Mouse (Mus musculus) hindbrain, embryonic 11.5 days (tissue): ENCODE measurements at regions not wholly inside any gene's neighbourhood (a gene's known extent, or its start where the extent isn't known, plus 50 kb on each side); places are given as distances from the start of the nearest gene placed in this dataset.

Experiments used
- ATAC-seq: fragments of 200-750 bp; cut with Nextera tagmentation; 2 replicates; pipeline ENCODE4 v1.8.0; 2017; ENCODE audit warnings: mild to moderate bottlenecking, moderate TSS enrichment, moderate library complexity; ENCODE audit not compliant: low FRiP score
- DNase-seq: peaks from one replicate; pipeline ENCODE4 v3.0.0-alpha.2; 2015; ENCODE audit warnings: low spot score
- H3K27ac ChIP-seq: fragments of 300-500 bp; sonication (generic); 2 replicates; pipeline ENCODE4 v1.5.1; 2014; ENCODE audit warnings: mild to moderate bottlenecking, low read depth, low read length
- H3K27me3 ChIP-seq: fragments of 300-500 bp; sonication (generic); 2 replicates; pipeline ENCODE4 v1.6.1; 2014; ENCODE audit warnings: mild to moderate bottlenecking, low read length, moderate library complexity, mixed read lengths; ENCODE audit not compliant: control insufficient read depth, insufficient read depth
- H3K36me3 ChIP-seq: fragments of 300-500 bp; sonication (generic); 2 replicates; pipeline ENCODE4 v1.6.1; 2014; ENCODE audit warnings: mild to moderate bottlenecking, low read length, moderate library complexity, mixed read lengths; ENCODE audit not compliant: control insufficient read depth, insufficient read depth
- H3K4me1 ChIP-seq: fragments of 300-500 bp; sonication (generic); replicated peaks from 2 replicates; pipeline ENCODE4 v1.6.1; 2014; ENCODE audit warnings: low read length, mixed read lengths; ENCODE audit not compliant: control insufficient read depth, insufficient read depth
- H3K4me2 ChIP-seq: fragments of 300-500 bp; sonication (generic); replicated peaks from 2 replicates; pipeline ENCODE4 v1.6.1; 2014; ENCODE audit warnings: mild to moderate bottlenecking, low read depth, low read length
- H3K4me3 ChIP-seq: fragments of 300-500 bp; sonication (generic); 2 replicates; pipeline ENCODE4 v1.5.1; 2014; ENCODE audit warnings: low read depth, low read length
- H3K9ac ChIP-seq: fragments of 300-500 bp; sonication (generic); 2 replicates; pipeline ENCODE4 v1.6.1; 2014; ENCODE audit warnings: low read depth, low read length
- H3K9me3 ChIP-seq: fragments of 300-500 bp; sonication (generic); 2 replicates; pipeline ENCODE4 v1.6.1; 2016; ENCODE audit warnings: low read length; ENCODE audit not compliant: control insufficient read depth
- WGBS: fragments of 180-500 bp; shearing (Covaris S2); extraction: QIAGEN DNeasy Blood & Tissue Kit; methylation state at CpG from one replicate; pipeline ENCODE4 v1.1.7; 2014; 5-methylcytosine and 5-hydroxymethylcytosine counted together

DNA sequence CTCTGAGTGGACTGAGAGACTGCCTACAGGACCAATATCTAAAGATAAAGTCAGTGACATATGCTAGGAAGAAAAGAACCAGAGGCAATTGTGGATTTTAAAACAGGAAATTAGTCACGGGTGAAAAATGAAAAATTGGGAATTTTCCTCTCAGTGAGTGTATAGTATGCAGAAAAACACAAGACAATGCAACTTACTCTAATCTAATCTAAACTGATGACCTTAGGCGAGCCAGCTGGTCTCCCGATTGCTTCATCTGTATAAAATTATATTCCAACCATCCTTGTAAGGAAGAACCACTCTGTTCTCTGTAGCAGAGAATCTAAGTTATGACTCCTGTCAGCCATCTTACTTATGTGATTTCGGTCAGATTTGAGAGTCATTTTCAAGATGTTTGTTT is 234.4 kb upstream of the Nt5e start:
- Histone ChIP-seq H3K27ac (no peak overlapping the region), H3K9ac (no peak overlapping the region), H3K4me1 (no peaks in the 10 kb centered on the region), H3K36me3 (no peaks in the 10 kb centered on the region), H3K4me3 (no peak overlapping the region), H3K9me3 (no peaks in the 10 kb centered on the region), H3K4me2 (no peak overlapping the region), H3K27me3 (no peaks in the 10 kb centered on the region)
- DNase-seq: no peak
- ATAC-seq: no peak
- WGBS: 87% methylated on average over 4 of the region's 4 CpGs

DNA sequence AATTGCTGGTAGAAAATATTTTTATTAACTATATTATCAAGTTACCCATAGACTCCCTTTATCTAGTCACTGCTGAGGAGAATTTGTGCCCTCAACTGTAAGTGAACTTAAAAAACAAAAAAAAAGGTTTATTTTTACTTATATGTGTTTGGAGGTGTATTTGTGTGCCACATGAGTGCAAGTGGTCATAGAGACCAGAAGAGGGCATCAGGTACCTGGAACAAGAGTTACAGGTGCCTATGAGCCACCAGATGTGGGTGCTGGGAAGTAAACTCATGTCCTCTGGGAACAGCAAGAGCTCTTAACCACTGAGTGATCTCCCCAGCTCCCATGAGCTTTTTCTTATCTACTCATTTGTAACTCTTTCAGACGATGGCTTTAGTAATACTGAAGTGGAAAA is 213.9 kb upstream of the Nt5e start:
- ATAC-seq (no peak), DNase-seq (no peak)
- Histone ChIP-seq H3K4me3 (no peak overlapping the region), H3K4me1 (no peaks in the 10 kb centered on the region), H3K36me3 (no peaks in the 10 kb centered on the region), H3K9ac (no peak overlapping the region), H3K9me3 (no peaks in the 10 kb centered on the region), H3K27me3 (no peaks in the 10 kb centered on the region), H3K27ac (no peak overlapping the region), H3K4me2 (no peak overlapping the region)
- 57% methylated on average over 1 of the region's 1 CpGs for WGBS

DNA sequence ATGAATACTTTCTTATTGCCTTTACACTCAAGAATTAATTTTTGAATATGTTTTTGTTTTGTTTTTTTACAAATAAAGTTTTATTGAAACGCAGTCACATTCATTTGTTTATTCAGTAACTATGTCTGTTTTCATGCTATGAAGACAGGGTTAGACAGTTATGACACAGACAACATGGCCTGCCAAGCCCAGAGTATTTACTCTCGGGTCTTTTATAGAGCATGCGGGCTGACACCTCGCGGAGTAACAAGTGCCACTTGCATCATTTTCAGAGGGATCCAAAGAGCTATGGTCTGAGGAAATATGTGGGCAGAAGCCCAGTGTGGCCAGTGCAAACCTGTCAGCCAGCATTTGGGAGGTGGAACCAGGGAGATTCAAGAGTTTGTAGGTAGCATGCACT is 206.5 kb upstream of the Nt5e start:
- DNase-seq (no peak), ATAC-seq (no peak)
- H3K4me2 ChIP-seq: no peak overlapping the region
- H3K9me3 ChIP-seq: no peaks in the 10 kb centered on the region
- WGBS: 90% methylated on average over 5 of the region's 5 CpGs
- H3K4me1 ChIP-seq: no peaks in the 10 kb centered on the region
- H3K9ac ChIP-seq: no peak overlapping the region
- H3K27me3 ChIP-seq: no peaks in the 10 kb centered on the region
- H3K4me3 ChIP-seq: no peak overlapping the region
- H3K27ac ChIP-seq: no peak overlapping the region
- no peaks in the 10 kb centered on the region for H3K36me3 ChIP-seq

DNA sequence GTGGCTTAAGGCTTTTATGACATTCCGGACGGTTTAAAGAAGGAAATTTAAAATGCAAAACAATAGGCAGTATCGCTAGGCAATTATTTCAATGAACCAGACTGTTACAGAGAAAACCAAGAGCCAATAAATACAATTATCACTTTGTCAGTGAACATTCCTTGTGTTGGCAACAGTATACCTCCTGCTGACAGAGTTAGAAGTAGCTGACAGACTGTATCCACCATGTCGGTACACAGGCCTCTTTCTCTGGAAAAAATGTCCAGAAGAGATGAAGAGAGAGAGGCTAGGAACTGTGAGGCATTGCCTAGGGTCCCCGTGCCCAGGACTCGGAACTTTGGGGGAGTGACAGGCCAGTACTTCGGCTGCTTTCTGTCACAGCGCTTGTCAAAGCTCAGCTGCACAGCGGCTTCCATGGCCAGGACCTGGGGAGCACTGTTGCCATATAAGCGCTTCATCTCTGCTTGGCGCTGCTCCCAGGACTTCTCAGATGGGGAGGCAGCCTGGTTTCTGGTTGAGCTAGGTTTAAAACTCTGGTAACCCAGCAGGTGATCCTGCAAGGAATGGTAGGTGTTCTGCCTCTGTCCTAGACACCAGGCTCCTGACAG is 205.9 kb upstream of the Nt5e start:
- no peak overlapping the region for H3K27ac ChIP-seq
- no peaks in the 10 kb centered on the region for H3K36me3 ChIP-seq
- no peaks in the 10 kb centered on the region for H3K27me3 ChIP-seq
- H3K4me2 ChIP-seq: no peak overlapping the region
- WGBS: 87% methylated on average over 11 of the region's 11 CpGs
- ATAC-seq (no peak), DNase-seq (no peak)
- H3K9ac ChIP-seq: no peak overlapping the region
- no peaks in the 10 kb centered on the region for H3K4me1 ChIP-seq
- no peaks in the 10 kb centered on the region for H3K9me3 ChIP-seq
- no peak overlapping the region for H3K4me3 ChIP-seq

DNA sequence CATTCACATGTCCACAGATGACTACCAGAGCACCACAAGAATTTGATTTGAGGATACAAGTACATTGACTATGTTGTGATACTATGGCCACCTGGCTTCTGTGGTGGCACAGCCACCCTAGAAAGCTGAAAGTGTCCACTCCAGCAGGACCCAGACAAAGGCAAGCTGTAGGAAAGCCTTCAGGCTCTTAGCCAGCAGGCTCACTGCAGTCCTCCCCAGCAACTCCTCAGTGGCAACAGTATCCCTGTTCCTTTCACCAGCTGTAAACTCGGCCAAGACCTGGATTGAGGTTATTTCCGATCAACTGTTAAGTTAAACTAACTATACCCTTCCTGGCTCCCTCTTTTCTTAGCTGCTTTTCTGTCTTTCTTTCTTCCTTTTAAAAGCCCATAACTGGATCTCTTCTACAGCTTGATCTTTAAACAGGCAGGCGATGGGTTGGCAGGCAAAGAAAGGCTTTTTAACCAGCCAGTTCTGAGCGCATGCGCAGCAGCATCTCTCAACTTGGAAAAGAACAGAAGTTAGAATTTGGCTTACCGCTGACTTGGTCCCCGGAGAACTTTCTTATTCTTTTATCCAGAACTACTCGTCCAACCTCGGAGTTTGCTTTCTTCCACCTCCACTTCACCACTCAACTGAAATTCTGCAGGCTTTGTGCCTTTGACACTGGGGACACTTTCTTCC is 202.5 kb upstream of the Nt5e start:
- 92% methylated on average over 9 of the region's 9 CpGs for WGBS

DNA sequence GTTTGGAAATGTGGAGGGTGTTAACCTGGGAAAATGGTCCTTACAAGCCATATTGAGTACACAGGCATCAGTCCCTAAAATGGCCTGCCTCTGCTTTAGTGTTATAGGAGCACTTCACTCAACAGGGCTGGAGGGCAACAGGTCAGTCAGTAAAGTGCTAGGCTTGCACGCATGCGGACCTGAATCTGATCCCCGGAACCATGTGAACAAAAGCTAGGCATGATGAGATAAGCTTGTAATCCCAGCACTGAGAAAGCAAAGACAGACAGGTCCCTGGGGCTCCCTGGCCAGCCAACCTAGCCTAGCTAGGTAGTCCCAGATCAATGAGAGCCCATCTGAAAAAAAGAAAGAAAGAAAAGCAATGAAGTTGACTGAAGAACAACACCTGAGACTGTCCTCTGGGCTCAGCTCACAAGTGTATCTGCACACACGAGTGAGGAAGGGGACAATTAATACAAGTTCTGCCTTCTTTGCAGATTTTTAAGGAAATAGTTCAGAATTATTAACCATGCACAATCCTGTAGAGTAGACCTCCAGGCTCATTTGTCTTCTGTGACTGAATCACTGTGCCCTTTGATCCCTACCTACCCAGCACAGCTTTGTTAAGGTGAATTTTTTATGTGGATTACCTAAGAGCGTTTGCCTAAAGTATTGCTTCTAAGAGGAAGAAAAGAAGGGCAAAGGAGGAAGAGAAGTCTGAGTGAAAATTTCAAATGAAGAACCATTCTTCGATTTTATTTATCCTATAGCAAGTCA is 163.8 kb upstream of the Nt5e start:
- H3K36me3 ChIP-seq: no peaks in the 10 kb centered on the region
- ATAC-seq: no peak
- no peaks in the 10 kb centered on the region for H3K4me1 ChIP-seq
- DNase-seq: no peak
- H3K9ac ChIP-seq: no peak overlapping the region
- H3K4me3 ChIP-seq: no peak overlapping the region
- H3K27me3 ChIP-seq: no peaks in the 10 kb centered on the region
- H3K4me2 ChIP-seq: no peak overlapping the region
- H3K27ac ChIP-seq: no peak overlapping the region
- 84% methylated on average over 6 of the region's 6 CpGs for WGBS
- H3K9me3 ChIP-seq: no peaks in the 10 kb centered on the region

More for the DNA sequence above, 202.5 kb upstream of the Nt5e start:
- no peak for DNase-seq
- Histone ChIP-seq H3K4me3 (no peak overlapping the region), H3K36me3 (no peaks in the 10 kb centered on the region), H3K27me3 (no peaks in the 10 kb centered on the region), H3K9me3 (no peaks in the 10 kb centered on the region), H3K27ac (no peak overlapping the region), H3K4me2 (no peak overlapping the region), H3K4me1 (no peaks in the 10 kb centered on the region), H3K9ac (no peak overlapping the region)
- ATAC-seq: no peak

DNA sequence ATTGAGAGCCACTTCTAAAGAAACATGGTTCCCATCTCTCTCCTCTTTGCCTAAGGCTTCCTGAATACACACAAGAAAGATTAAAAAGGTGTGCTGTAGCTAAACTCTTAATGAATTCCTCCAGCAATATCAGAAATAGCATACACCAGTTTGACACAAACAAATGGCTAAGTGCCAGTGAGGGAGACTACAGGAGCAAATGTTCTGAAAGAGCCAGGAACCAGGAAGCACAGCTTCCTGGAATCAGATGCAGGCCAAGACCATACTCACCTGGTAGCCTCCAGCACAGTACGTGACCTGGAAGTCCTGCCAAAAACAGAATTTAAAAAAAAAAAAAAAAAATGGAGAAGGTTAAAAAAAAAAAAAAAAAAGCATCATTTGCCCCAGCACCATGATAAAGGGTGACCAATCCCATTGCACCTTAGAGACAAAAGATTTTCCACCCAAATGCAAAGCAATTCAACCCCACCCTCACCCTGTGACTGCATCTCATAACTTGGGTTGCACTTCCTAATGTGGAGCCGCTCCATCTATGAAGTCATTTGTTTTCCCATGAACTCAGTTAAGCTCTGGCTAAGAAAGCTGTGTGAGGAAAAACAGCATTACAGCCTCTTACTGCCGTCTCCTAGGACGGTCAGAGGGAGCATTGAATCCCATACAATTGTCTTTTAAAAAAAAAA is 149.3 kb upstream of the Nt5e start:
- no peak for ATAC-seq
- H3K4me3 ChIP-seq: no peak overlapping the region
- H3K36me3 ChIP-seq: no peaks in the 10 kb centered on the region
- H3K4me1 ChIP-seq: no peaks in the 10 kb centered on the region
- no peaks in the 10 kb centered on the region for H3K27me3 ChIP-seq
- 81% methylated on average over 4 of the region's 4 CpGs for WGBS
- no peaks in the 10 kb centered on the region for H3K9me3 ChIP-seq
- H3K4me2 ChIP-seq: no peak overlapping the region
- H3K9ac ChIP-seq: no peak overlapping the region
- no peak for DNase-seq
- H3K27ac ChIP-seq: no peak overlapping the region

DNA sequence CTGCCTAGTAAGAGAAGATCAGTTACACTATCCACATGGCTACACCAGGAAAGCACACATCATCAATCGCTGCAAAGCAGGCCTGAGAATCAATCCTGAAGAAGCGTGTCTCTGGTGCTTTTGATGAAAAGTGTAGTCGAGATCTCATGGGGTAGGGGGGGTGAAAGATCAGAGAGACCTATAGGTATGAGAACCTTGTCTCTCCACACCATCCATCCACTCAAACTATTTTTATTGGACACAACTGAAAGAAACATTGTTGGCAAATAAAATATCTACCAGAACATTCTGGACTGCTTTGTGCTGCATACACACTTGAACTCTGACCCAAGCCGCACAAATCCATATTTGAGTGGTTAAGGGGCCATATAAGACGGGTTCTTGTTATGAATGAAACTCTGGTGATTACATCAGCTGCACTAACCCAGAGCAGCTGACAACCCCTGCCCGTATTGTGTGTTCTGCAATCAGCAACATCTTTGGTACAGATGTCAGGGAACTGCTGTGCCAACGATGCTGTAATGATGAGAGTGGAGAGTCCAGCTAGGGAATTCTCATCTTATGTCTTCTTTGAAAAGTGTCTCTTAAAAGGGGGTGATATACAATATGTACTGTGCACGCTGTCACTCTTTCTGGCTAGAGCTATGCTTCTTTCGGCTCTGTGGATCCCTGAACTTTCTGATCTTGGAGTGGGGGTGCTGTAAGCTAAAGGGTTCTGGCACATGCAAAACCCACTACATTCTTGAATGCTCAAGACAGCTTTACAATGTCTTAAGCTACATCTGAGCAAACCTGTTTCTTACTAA is 145.6 kb upstream of the Nt5e start:
- no peak overlapping the region for H3K9ac ChIP-seq
- DNase-seq (no peak), ATAC-seq (no peak)
- 84% methylated on average over 9 of the region's 9 CpGs for WGBS
- no peak overlapping the region for H3K4me2 ChIP-seq
- H3K4me1 ChIP-seq: no peaks in the 10 kb centered on the region
- no peaks in the 10 kb centered on the region for H3K27me3 ChIP-seq
- H3K9me3 ChIP-seq: no peaks in the 10 kb centered on the region
- no peak overlapping the region for H3K4me3 ChIP-seq
- no peak overlapping the region for H3K27ac ChIP-seq
- H3K36me3 ChIP-seq: no peaks in the 10 kb centered on the region
